Mouse (Mus musculus): Measurements from ENCODE around the gene Ltbp1. TPM values are rescaled to one million over a fixed set of nuclear protein-coding genes. Genes with fewer than 3 reads are reported as not detected.

The Ltbp1 gene
- polyA plus RNA-seq, 1 experiment from 2014 or later = 2.6 TPM

GRCm38 (mm10) chr17:75406405-75406804 lies 401.0 kb downstream of the Ltbp1 start:
- 27% methylated on average over 4 of the region's 4 CpGs for WGBS

GRCm38 (mm10) chr17:75416861-75417260 lies 411.5 kb downstream of the Ltbp1 start:
- Histone ChIP-seq H3K4me2 (replicated peaks) (no peak overlapping the region), H3K36me3 (replicated peaks; ENCODE audit: control insufficient read depth, insufficient read depth) (no peaks in the 10 kb centered on the region), H3K4me3 (replicated peaks; ENCODE audit: low read length) (no peak overlapping the region), H3K9me3 (ENCODE audit: control insufficient read depth, low read length) (no peaks in the 10 kb centered on the region), H3K9ac (no peak overlapping the region), H3K27ac (no peak overlapping the region), H3K27me3 (ENCODE audit: control insufficient read depth, insufficient read depth, low read length) (no peaks in the 10 kb centered on the region), H3K4me1 (replicated peaks; ENCODE audit: control insufficient read depth, insufficient read depth, low read length) (no peaks in the 10 kb centered on the region)
- no peak for DNase-seq (ENCODE audit: low spot score)
- WGBS = 83% methylated on average over 3 of the region's 3 CpGs
- ATAC-seq (ENCODE audit: low FRiP score) = no peak

More at GRCm38 (mm10) chr17:75406405-75406804, 401.0 kb downstream of the Ltbp1 start:
- no peak overlapping the region for H3K9ac ChIP-seq
- DNase-seq (ENCODE audit: low spot score) (peak; percentile 44), ATAC-seq (ENCODE audit: low FRiP score) (peak; percentile 40; the same call in 1 of the 2 replicates)
- no peaks in the 10 kb centered on the region for H3K36me3 ChIP-seq (replicated peaks; ENCODE audit: control insufficient read depth, insufficient read depth)
- no peaks in the 10 kb centered on the region for H3K9me3 ChIP-seq (ENCODE audit: control insufficient read depth, low read length)
- H3K4me3 ChIP-seq (replicated peaks; ENCODE audit: low read length) = no peak overlapping the region
- no peak overlapping the region for H3K27ac ChIP-seq
- no peaks in the 10 kb centered on the region for H3K4me1 ChIP-seq (replicated peaks; ENCODE audit: control insufficient read depth, insufficient read depth, low read length)
- H3K27me3 ChIP-seq (ENCODE audit: control insufficient read depth, insufficient read depth, low read length) = no peaks in the 10 kb centered on the region
- H3K4me2 ChIP-seq (replicated peaks) = no peak overlapping the region

GRCm38 (mm10) chr17:75434152-75434551 lies 428.8 kb downstream of the Ltbp1 start:
- no peak overlapping the region for H3K27ac ChIP-seq
- H3K27me3 ChIP-seq (ENCODE audit: control insufficient read depth, insufficient read depth, low read length) = no peaks in the 10 kb centered on the region

GRCm38 (mm10) chr17:75434871-75435270 lies 429.5 kb downstream of the Ltbp1 start:
- Histone ChIP-seq H3K4me1 (replicated peaks; ENCODE audit: control insufficient read depth, insufficient read depth, low read length) (no peaks in the 10 kb centered on the region), H3K36me3 (replicated peaks; ENCODE audit: control insufficient read depth, insufficient read depth) (no peaks in the 10 kb centered on the region), H3K9me3 (ENCODE audit: control insufficient read depth, low read length) (no peaks in the 10 kb centered on the region), H3K4me3 (replicated peaks; ENCODE audit: low read length) (no peak overlapping the region), H3K4me2 (replicated peaks) (no peak overlapping the region), H3K9ac (no peak overlapping the region), H3K27me3 (ENCODE audit: control insufficient read depth, insufficient read depth, low read length) (no peaks in the 10 kb centered on the region), H3K27ac (no peak overlapping the region)
- 79% methylated on average over 3 of the region's 3 CpGs for WGBS
- ATAC-seq (ENCODE audit: low FRiP score) (no peak), DNase-seq (ENCODE audit: low spot score) (no peak)

More at GRCm38 (mm10) chr17:75434152-75434551, 428.8 kb downstream of the Ltbp1 start:
- Histone ChIP-seq H3K4me3 (replicated peaks; ENCODE audit: low read length) (no peak overlapping the region), H3K4me2 (replicated peaks) (no peak overlapping the region), H3K9ac (no peak overlapping the region), H3K9me3 (ENCODE audit: control insufficient read depth, low read length) (no peaks in the 10 kb centered on the region), H3K36me3 (replicated peaks; ENCODE audit: control insufficient read depth, insufficient read depth) (no peaks in the 10 kb centered on the region), H3K4me1 (replicated peaks; ENCODE audit: control insufficient read depth, insufficient read depth, low read length) (no peaks in the 10 kb centered on the region)
- 94% methylated on average over 2 of the region's 2 CpGs for WGBS
- no peak for DNase-seq (ENCODE audit: low spot score)
- no peak for ATAC-seq (ENCODE audit: low FRiP score)

GRCm38 (mm10) chr17:75435599-75435998 lies 430.2 kb downstream of the Ltbp1 start, which contains the start of gene Rasgrp3:
Rasgrp3 (plus strand) TSS chr17:75435896.
- Histone ChIP-seq H3K4me3 (replicated peaks; ENCODE audit: low read length) (0 out of 2 replicates have a peak within 1 kb of the TSS, but pooled peaks have one; percentile 0), H3K4me2 (replicated peaks) (no peak within 1 kb of the TSS), H3K36me3 (replicated peaks; ENCODE audit: control insufficient read depth, insufficient read depth) (no peaks in the 10 kb centered on the region), H3K4me1 (replicated peaks; ENCODE audit: control insufficient read depth, insufficient read depth, low read length) (no peaks in the 10 kb centered on the region), H3K9ac (no peak within 1 kb of the TSS), H3K9me3 (ENCODE audit: control insufficient read depth, low read length) (no peaks in the 10 kb centered on the region), H3K27me3 (ENCODE audit: control insufficient read depth, insufficient read depth, low read length) (no peaks in the 10 kb centered on the region), H3K27ac (no peak within 1 kb of the TSS; the same call in 1 of the 2 replicates)
- WGBS = 82% methylated on average over 6 of the region's 6 CpGs
- ATAC-seq (ENCODE audit: low FRiP score) (no peak), DNase-seq (ENCODE audit: low spot score) (no peak)

GRCm38 (mm10) chr17:75436095-75436494 lies 430.7 kb downstream of the Ltbp1 start:
- Histone ChIP-seq H3K9me3 (ENCODE audit: control insufficient read depth, low read length) (no peaks in the 10 kb centered on the region), H3K36me3 (replicated peaks; ENCODE audit: control insufficient read depth, insufficient read depth) (no peaks in the 10 kb centered on the region), H3K4me3 (replicated peaks; ENCODE audit: low read length) (no peak overlapping the region), H3K9ac (no peak overlapping the region), H3K27ac (no peak overlapping the region; the same call in 1 of the 2 replicates), H3K27me3 (ENCODE audit: control insufficient read depth, insufficient read depth, low read length) (no peaks in the 10 kb centered on the region), H3K4me2 (replicated peaks) (no peak overlapping the region), H3K4me1 (replicated peaks; ENCODE audit: control insufficient read depth, insufficient read depth, low read length) (peaks cover 4% of the 10 kb centered on the region; the same call in 1 of the 2 replicates)
- ATAC-seq (ENCODE audit: low FRiP score) (no peak), DNase-seq (ENCODE audit: low spot score) (no peak)
- 87% methylated on average over 8 of the region's 8 CpGs for WGBS

GRCm38 (mm10) chr17:75436819-75437218 lies 431.5 kb downstream of the Ltbp1 start:
- 78% methylated on average over 6 of the region's 6 CpGs for WGBS

GRCm38 (mm10) chr17:75437239-75437750 lies 431.9 kb downstream of the Ltbp1 start:
- H3K4me2 ChIP-seq (replicated peaks) = peak overlapping the region; percentile 21; the same call in 1 of the 2 replicates
- no peak overlapping the region for H3K9ac ChIP-seq
- 65% methylated on average over 11 of the region's 11 CpGs for WGBS
- no peaks in the 10 kb centered on the region for H3K9me3 ChIP-seq (ENCODE audit: control insufficient read depth, low read length)
- no peaks in the 10 kb centered on the region for H3K36me3 ChIP-seq (replicated peaks; ENCODE audit: control insufficient read depth, insufficient read depth)
- H3K4me1 ChIP-seq (replicated peaks; ENCODE audit: control insufficient read depth, insufficient read depth, low read length) = peaks cover 6% of the 10 kb centered on the region; the same call in 1 of the 2 replicates
- peak overlapping the region; percentile 26; the same call in 1 of the 2 replicates for H3K27ac ChIP-seq
- H3K4me3 ChIP-seq (replicated peaks; ENCODE audit: low read length) = no peak overlapping the region; the same call in 1 of the 2 replicates
- no peak for ATAC-seq (ENCODE audit: low FRiP score)
- H3K27me3 ChIP-seq (ENCODE audit: control insufficient read depth, insufficient read depth, low read length) = no peaks in the 10 kb centered on the region
- no peak for DNase-seq (ENCODE audit: low spot score)

More at GRCm38 (mm10) chr17:75436819-75437218, 431.5 kb downstream of the Ltbp1 start:
- no peak for DNase-seq (ENCODE audit: low spot score)
- H3K9ac ChIP-seq = no peak overlapping the region
- H3K4me1 ChIP-seq (replicated peaks; ENCODE audit: control insufficient read depth, insufficient read depth, low read length) = peaks cover 6% of the 10 kb centered on the region; the same call in 1 of the 2 replicates
- no peaks in the 10 kb centered on the region for H3K36me3 ChIP-seq (replicated peaks; ENCODE audit: control insufficient read depth, insufficient read depth)
- no peaks in the 10 kb centered on the region for H3K27me3 ChIP-seq (ENCODE audit: control insufficient read depth, insufficient read depth, low read length)
- H3K4me2 ChIP-seq (replicated peaks) = no peak overlapping the region
- H3K4me3 ChIP-seq (replicated peaks; ENCODE audit: low read length) = peak overlapping the region; percentile 0; the same call in 1 of the 2 replicates
- no peaks in the 10 kb centered on the region for H3K9me3 ChIP-seq (ENCODE audit: control insufficient read depth, low read length)
- peak overlapping the region; percentile 26; the same call in 1 of the 2 replicates for H3K27ac ChIP-seq
- no peak for ATAC-seq (ENCODE audit: low FRiP score)

- Histone ChIP-seq H3K4me3 (replicated peaks; ENCODE audit: low read length) (no peak overlapping the region), H3K9ac (no peak overlapping the region), H3K36me3 (replicated peaks; ENCODE audit: control insufficient read depth, insufficient read depth) (no peaks in the 10 kb centered on the region), H3K9me3 (ENCODE audit: control insufficient read depth, low read length) (no peaks in the 10 kb centered on the region), H3K4me1 (replicated peaks; ENCODE audit: control insufficient read depth, insufficient read depth, low read length) (peaks cover 6% of the 10 kb centered on the region; the same call in 1 of the 2 replicates), H3K27ac (no peak overlapping the region), H3K27me3 (ENCODE audit: control insufficient read depth, insufficient read depth, low read length) (no peaks in the 10 kb centered on the region), H3K4me2 (replicated peaks) (0 out of 2 replicates have a peak overlapping the region, but pooled peaks have one; percentile 21)
- DNase-seq (ENCODE audit: low spot score) (no peak), ATAC-seq (ENCODE audit: low FRiP score) (no peak)
- 61% methylated on average over 5 of the region's 5 CpGs for WGBS
These were observed 432.8 kb downstream of the Ltbp1 start for GRCm38 (mm10) chr17:75438162-75438561.
